Mouse (Mus musculus) lung, adult 18-20 months (tissue): Measurements from ENCODE around the gene Spop.
A peak's percentile ranks its signal among the peaks of the same experiment; 100 is the strongest.
"Not testable (repeated sequence)": the region's sequence is repeated elsewhere in the genome, so short reads cannot be mapped to it uniquely, and the experiment has no call there.

ENCODE experiments used
- DNase-seq, 2 experiments: peaks; one replicate each; pipeline ENCODE4 v3.0.0; 2022; ENCODE audit warnings: mixed read lengths in 2 of 2

The Spop gene

GRCm38 (mm10) chr11:95500412-95500811 lies 86.5 kb downstream of the Spop start:
- no peak for DNase-seq

GRCm38 (mm10) chr11:95500836-95501235 lies 87.0 kb downstream of the Spop start:
- no peak for DNase-seq

GRCm38 (mm10) chr11:95501826-95502225 lies 87.9 kb downstream of the Spop start:
- DNase-seq, result not testable (repeated sequence)

GRCm38 (mm10) chr11:95503581-95504180 lies 89.8 kb downstream of the Spop start:
- DNase-seq, result peak in 1 of 2 experiments; percentile 48

GRCm38 (mm10) chr11:95504271-95504731 lies 90.4 kb downstream of the Spop start:
- DNase-seq, result no peak

DNA sequence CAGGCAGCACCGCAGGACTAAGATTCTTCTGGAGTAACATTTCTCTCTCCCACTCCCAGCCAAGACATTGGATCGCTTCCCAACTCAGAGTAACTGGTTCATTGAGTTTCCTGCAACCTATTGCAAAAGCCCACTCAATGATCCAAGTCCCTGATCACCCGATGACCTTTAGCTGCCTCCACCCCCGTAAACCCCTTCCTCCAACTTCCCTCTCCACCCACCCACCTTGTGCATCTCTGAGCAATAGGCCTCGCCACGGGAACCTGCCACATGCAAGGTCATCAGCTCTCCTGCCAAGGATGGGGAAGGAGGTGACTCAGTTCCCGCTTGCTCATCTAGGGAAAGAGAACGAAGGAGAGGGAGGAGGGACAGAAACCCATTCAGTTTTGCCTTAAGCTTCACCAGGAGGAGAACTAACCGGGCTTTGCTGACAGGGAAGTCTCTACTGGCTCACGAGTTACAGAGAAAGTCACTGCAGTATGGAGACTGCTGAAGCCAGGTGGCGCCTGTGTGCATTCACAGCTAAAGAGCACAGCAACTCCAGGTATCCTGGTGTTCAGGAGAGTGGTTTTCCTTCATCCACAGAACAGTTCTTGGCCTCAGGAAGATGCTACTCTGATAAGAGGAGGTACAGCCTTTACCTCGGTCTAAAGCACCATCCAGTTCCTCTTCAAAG lies 93.3 kb downstream of the Spop start:
- peak; percentile 32 to 57 for DNase-seq

- no peak for DNase-seq
Measured at GRCm38 (mm10) chr11:95507785-95508184, 93.9 kb downstream of the Spop start.

- DNase-seq, result no peak
Measured at GRCm38 (mm10) chr11:95508211-95508926, 94.5 kb downstream of the Spop start.

GRCm38 (mm10) chr11:95509126-95509717 lies 95.3 kb downstream of the Spop start:
- DNase-seq, result no peak

- DNase-seq, result no peak
Measured at GRCm38 (mm10) chr11:95510631-95511030, 96.8 kb downstream of the Spop start.

- no peak for DNase-seq
Measured at GRCm38 (mm10) chr11:95511919-95512318, 98.0 kb downstream of the Spop start.

DNA sequence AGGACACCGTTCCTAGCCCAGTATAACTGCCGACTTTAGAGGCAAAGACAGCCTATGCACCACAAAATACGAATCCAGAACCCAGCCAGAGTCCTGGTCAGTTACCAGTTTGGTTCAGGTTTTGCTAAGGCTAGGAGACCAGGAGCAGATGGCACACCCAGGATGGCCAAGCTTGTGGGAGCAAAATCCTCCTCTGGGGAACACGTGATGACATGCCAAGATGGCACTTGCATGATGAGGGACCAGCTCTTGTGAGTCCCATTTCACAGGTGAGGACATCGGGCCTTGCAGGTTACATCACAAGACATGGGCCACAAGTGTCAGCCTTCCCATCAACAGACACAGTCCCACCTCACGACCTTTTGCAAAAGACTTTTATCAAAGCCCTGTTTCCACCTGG lies 98.5 kb downstream of the Spop start:
- DNase-seq, result no peak

- DNase-seq, result no peak
Measured at GRCm38 (mm10) chr11:95513461-95514297, 99.8 kb downstream of the Spop start.

DNA sequence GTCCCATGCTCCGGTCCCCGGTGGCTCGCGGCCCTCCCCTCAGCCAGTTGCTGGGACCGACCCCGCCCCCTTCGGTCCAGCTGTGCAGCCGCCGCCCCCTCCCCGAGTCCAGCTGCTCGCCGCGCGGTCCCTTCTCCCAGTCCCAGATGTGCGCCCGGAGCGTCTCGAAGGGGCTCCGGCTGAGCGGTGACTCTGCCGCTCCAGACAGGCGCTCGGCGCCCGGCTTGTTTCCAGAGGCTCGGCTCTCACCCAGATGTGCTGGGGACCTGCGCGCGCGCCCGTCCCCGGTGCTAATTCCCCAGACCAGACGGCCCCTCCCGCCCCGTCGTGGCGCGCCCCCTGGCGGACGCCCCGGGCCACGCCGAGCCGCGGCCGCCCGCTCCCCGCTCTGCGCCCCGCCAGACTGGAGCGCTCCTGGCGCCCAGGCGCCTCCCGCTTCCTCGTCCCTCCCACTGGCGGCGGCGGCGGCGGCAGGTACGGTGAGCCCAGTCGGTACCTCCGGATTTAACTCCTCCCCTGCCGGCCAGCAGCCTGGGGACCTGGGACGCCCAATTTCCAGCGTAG lies 100.5 kb downstream of the Spop start, which contains the start of gene Nxph3:
Nxph3 (minus strand) TSS at position 273 of the 564 bp plus-strand sequence.
- peak; percentile 81 to 86 for DNase-seq

DNA sequence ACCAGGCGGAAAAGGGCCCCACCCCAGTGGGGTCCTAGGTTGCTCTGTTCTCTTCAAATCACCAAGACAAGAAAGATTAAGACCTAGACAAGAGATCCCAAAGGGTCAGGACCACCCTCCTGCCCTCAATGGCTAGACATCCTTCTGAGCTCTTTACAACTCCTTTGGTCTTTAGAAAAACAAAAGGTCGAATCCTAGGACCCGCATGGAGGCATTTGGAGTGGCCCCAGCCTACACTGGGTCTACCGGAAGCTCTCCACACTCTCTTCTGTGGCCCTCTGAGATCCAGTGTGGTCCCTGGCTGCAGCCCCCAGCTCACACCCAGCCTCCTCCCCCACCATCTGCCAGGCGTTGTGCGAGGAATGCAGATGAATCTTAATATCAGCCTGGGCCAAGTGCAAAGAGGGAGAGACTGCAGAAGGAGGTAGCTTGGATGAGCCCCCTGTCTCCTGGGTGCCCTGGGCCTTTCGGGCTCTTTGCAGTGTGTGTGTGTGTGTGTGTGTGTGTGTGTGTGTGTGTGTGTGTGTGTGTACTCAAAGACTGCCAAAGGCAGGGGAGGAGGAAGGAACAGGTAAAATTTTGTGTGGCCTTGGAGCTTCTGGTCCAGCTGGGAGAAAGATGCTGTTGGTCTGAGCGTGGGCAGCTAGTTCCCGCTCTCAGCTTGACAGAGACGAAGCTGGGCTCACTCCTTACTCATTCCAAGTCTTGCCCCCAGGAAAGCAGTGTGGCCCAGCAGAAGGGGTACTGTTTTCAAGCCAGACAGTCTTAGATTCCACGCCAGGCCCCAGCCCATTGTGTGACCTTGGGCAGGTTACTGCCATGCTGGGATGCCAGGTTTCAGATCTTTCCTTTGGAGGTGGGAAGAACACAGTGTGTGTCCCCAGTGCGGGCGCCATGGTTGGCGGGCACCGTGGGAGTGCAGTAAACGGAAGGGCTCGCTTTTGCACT lies 101.8 kb downstream of the Spop start:
- DNase-seq, result no peak

- no peak for DNase-seq
Measured at GRCm38 (mm10) chr11:95516491-95516911, 102.6 kb downstream of the Spop start.

- no peak for DNase-seq
Measured at GRCm38 (mm10) chr11:95517162-95517561, 103.3 kb downstream of the Spop start.

DNA sequence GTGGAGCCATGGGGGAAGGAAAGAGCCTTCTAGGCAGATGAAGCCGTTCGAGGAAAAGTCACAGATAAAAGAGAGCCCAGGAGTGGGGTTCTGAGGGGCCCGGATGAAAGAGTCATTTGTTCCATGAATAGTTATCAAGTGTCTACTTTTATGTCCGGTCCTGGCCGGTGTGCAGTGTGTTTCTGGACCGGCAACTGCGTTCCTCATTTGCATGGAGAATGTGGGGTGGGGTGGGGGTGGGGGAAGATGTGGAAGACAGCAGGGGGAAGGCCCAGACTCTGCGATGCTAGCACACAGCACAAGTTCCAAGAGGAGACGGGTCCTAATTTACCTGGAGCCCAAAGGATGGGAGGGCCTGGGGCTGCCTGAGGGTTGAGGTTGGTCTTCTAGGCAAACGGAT lies 105.4 kb downstream of the Spop start:
- no peak for DNase-seq

GRCm38 (mm10) chr11:95519996-95520395 lies 106.1 kb downstream of the Spop start:
- DNase-seq, result no peak

DNA sequence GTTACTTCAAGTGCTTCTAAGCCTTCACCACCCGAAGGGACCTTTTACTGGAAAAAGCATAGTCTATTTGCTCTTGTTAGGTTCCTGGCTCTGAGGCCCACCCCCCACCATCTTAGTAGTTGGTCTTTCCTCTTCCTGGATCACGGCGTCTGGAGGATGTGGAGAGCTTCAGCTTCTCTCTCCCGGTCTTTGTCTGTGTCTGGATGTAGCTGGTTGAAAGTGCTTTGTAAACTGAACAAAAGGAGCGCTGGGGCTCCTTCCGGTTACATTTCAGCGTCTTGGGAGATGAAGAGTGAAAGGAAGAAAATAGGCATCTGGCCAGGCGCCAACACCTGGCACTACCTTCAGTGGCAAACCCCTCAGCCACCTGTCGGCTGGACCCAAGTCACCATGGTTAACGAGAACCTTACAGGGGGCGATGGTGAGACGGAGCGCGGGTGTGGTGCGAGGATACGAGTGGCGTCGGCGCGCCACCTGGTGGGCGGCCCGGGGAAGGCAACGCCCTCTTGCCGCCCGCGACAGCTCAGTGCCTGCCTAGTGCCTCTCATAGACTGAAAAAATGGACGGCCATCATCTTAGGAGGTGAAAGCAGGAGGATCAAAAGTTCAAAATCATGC lies 106.7 kb downstream of the Spop start:
- peak; percentile 82 to 86 for DNase-seq
